Mouse (Mus musculus) gastrocnemius, postnatal 4 days (tissue): ENCODE measurements around the gene Tmem8b. TPM values are rescaled to one million over a fixed set of nuclear protein-coding genes. Genes with fewer than 3 reads are reported as not detected.

Experiments
- DNase-seq, 2 experiments: peaks; one replicate each; pipeline ENCODE4 v3.0.0; 2021 to 2022; ENCODE audit warnings: low spot score in 2 of 2, mixed read lengths in 2 of 2
- total RNA-seq, 2 experiments: library from RNA; stranded (reverse); gene quantifications; 2 replicates each; pipeline ENCODE4 v1.2.3; 2021

Gene Tmem8b
- total RNA-seq, 2 experiments from 2014 or later = 9.4 to 12.0 TPM

- peak; percentile 83 to 93 for DNase-seq
These were observed 12.2 kb upstream of the Tmem8b start, which contains the start of gene Hint2 for GRCm38 (mm10) chr4:43656339-43657109. Hint2 (minus strand) TSS chr4:43656466.

GRCm38 (mm10) chr4:43657146-43657545 is 11.6 kb upstream of the Tmem8b start:
- no peak for DNase-seq

- no peak for DNase-seq
These were observed 2.4 kb upstream of the Tmem8b start for GRCm38 (mm10) chr4:43666412-43666811.

GRCm38 (mm10) chr4:43669428-43669794 is 640 bp downstream of the Tmem8b start:
- DNase-seq = peak; percentile 72 to 80

GRCm38 (mm10) chr4:43672070-43672469 is 3.3 kb downstream of the Tmem8b start:
- DNase-seq = peak; percentile 83 to 92

- no peak for DNase-seq
These were observed 4.9 kb downstream of the Tmem8b start for GRCm38 (mm10) chr4:43673703-43674102.

GRCm38 (mm10) chr4:43674974-43675373 is 6.2 kb downstream of the Tmem8b start:
- DNase-seq = no peak

- DNase-seq = no peak
These were observed 6.8 kb downstream of the Tmem8b start for GRCm38 (mm10) chr4:43675608-43676007.

GRCm38 (mm10) chr4:43678541-43678940 is 9.8 kb downstream of the Tmem8b start:
- DNase-seq = no peak

GRCm38 (mm10) chr4:43679416-43680043 is 10.8 kb downstream of the Tmem8b start:
- peak in 1 of 2 experiments; percentile 39 for DNase-seq

GRCm38 (mm10) chr4:43690021-43690420 is 21.2 kb downstream of the Tmem8b start:
- no peak for DNase-seq

- DNase-seq = no peak
These were observed 22.3 kb downstream of the Tmem8b start for GRCm38 (mm10) chr4:43691026-43691425.

- DNase-seq = no peak
These were observed 25.1 kb downstream of the Tmem8b start for GRCm38 (mm10) chr4:43693806-43694241.

- DNase-seq = no peak
These were observed 25.9 kb downstream of the Tmem8b start for GRCm38 (mm10) chr4:43694439-43695248.

GRCm38 (mm10) chr4:43695249-43695671 is 26.5 kb downstream of the Tmem8b start:
- peak in 1 of 2 experiments; percentile 55 for DNase-seq

- DNase-seq = no peak
These were observed 27.8 kb downstream of the Tmem8b start for GRCm38 (mm10) chr4:43696561-43696960.

GRCm38 (mm10) chr4:43700707-43701106 is 31.9 kb downstream of the Tmem8b start, which contains the start of gene Olfr70:
Olfr70 (minus strand) TSS chr4:43700807.
- DNase-seq = no peak

GRCm38 (mm10) chr4:43703439-43703838 is 34.7 kb downstream of the Tmem8b start:
- DNase-seq = no peak

- DNase-seq = no peak
These were observed 35.1 kb downstream of the Tmem8b start for GRCm38 (mm10) chr4:43703851-43704250.

- DNase-seq = no peak
These were observed 37.2 kb downstream of the Tmem8b start for GRCm38 (mm10) chr4:43705991-43706390.

GRCm38 (mm10) chr4:43709869-43710268 is 41.1 kb downstream of the Tmem8b start, which contains the start of gene Olfr71:
Olfr71 (minus strand) TSS chr4:43710255.
- no peak for DNase-seq
